Mouse (Mus musculus) ES-E14 (cell line): ENCODE data around the gene Ptk7.

Experiments used
- HCFC1 ChIP-seq: IDR thresholded peaks from 2 replicates; pipeline ENCODE4 v1.6.1; 2012; ENCODE audit warnings: low read length, inconsistent platforms, borderline replicate concordance; ENCODE audit not compliant: insufficient read depth
- MAFK ChIP-seq: IDR thresholded peaks from 2 replicates; pipeline ENCODE4 v1.6.1; 2014; ENCODE audit warnings: mild to moderate bottlenecking, low read depth, low read length, inconsistent platforms; ENCODE audit not compliant: insufficient read depth
- ZNF384 ChIP-seq: IDR thresholded peaks from 2 replicates; pipeline ENCODE4 v1.6.1; 2012; ENCODE audit warnings: low read depth, low read length, inconsistent platforms

DNA sequence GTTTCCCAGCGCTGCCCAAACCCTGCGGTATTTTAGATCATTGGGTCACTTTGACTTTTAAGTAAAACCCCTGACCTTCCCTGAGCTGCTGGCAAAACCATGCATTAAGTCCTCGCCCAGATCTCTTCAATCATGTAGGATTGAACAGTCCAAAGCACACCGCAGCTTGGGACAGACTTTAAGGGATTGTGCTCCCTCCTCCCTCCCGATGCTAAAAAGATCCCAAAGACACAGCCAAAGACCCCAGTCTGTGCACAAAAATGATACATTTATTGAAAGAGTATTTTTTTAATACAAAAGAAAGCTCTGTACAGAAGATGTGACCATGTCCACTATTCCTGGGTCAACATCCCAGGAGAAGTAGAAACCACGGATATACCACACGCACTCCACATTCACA, 82.7 kb downstream of the Ptk7 start:
- TF ChIP-seq ZNF384: no peak
- TF ChIP-seq MAFK: no peak
- no peak for TF ChIP-seq HCFC1
